Comparison of ENCODE assay signal across 1 mouse cellular context in genomic region chr7:48830395-48830794, GRCm38 (mm10).
TF ChIP-seq lines count a peak whose summit lies in the region.

No protein-coding gene starts in this region.

TF ChIP-seq in MEL, 35 proteins besides CTCF, POLR2A, EP300 and RAD21 (continued from another document):
- TF ChIP-seq ZKSCAN1 (IDR thresholded peaks at IDR 0.05; ENCODE audit: low read depth, low read length): no peak
- TF ChIP-seq SIN3A (IDR thresholded peaks at IDR 0.05; ENCODE audit: low read length): no peak
- TF ChIP-seq USF2 (IDR thresholded peaks at IDR 0.05; ENCODE audit: borderline replicate concordance in 1 of 2, insufficient read depth in 1 of 2, low read depth in 1 of 2, low read length in 2 of 2): peak in 1 of 2 experiments; percentile 49; a peak in 1 of 4 replicates
- no peak for TF ChIP-seq ZMIZ1 (IDR thresholded peaks at IDR 0.05; ENCODE audit: low read depth, low read length)
- TF ChIP-seq GATA1 (IDR thresholded peaks at IDR 0.05; ENCODE audit: low read depth, low read length): 0 out of 2 replicates have a peak, but pooled peaks have one; percentile 6
